Mouse (Mus musculus): Measurements from ENCODE around the gene Gfod1. TPM values are rescaled to one million over a fixed set of nuclear protein-coding genes. Genes with fewer than 3 reads are reported as not detected.

Gfod1 gene
- polyA plus RNA-seq, 1 experiment from 2014 or later: 2.3 TPM

- H3K4me1 ChIP-seq: no peaks in the 10 kb centered on the region
- no peaks in the 10 kb centered on the region for H3K27me3 ChIP-seq
- no peaks in the 10 kb centered on the region for H3K9me3 ChIP-seq
- no peak overlapping the region for H3K9ac ChIP-seq (replicated peaks)
- ATAC-seq (replicated peaks): no peak
- no peak overlapping the region for H3K27ac ChIP-seq (replicated peaks)
- no peak overlapping the region for H3K4me3 ChIP-seq
- WGBS: 79% methylated on average over 3 of the region's 3 CpGs
- no peak overlapping the region for H3K4me2 ChIP-seq (replicated peaks)
- H3K36me3 ChIP-seq: peaks cover 19% of the 10 kb centered on the region
Observed at GRCm38 (mm10) chr13:43159429-43159828, 144.5 kb downstream of the Gfod1 start.

- Histone ChIP-seq H3K27me3 (no peaks in the 10 kb centered on the region), H3K27ac (replicated peaks) (no peak overlapping the region), H3K9me3 (no peaks in the 10 kb centered on the region), H3K4me2 (replicated peaks) (no peak overlapping the region), H3K4me3 (no peak overlapping the region), H3K9ac (replicated peaks) (no peak overlapping the region), H3K4me1 (no peaks in the 10 kb centered on the region), H3K36me3 (peaks cover 19% of the 10 kb centered on the region)
- 47% methylated on average over 5 of the region's 5 CpGs for WGBS
- no peak for ATAC-seq (replicated peaks)
Observed at GRCm38 (mm10) chr13:43158281-43158680, 145.7 kb downstream of the Gfod1 start.

- peaks cover 20% of the 10 kb centered on the region for H3K36me3 ChIP-seq
- ATAC-seq (replicated peaks): no peak
- 36% methylated on average over 5 of the region's 5 CpGs for WGBS
Observed at GRCm38 (mm10) chr13:43157370-43157769, 146.6 kb downstream of the Gfod1 start.

GRCm38 (mm10) chr13:43152005-43152520 lies 151.9 kb downstream of the Gfod1 start:
- Histone ChIP-seq H3K27ac (replicated peaks) (no peak overlapping the region), H3K4me1 (no peaks in the 10 kb centered on the region), H3K4me3 (no peak overlapping the region), H3K27me3 (no peaks in the 10 kb centered on the region), H3K9ac (replicated peaks) (no peak overlapping the region), H3K9me3 (no peaks in the 10 kb centered on the region), H3K36me3 (peaks cover 27% of the 10 kb centered on the region), H3K4me2 (replicated peaks) (no peak overlapping the region)
- WGBS: 85% methylated on average over 14 of the region's 14 CpGs
- no peak for ATAC-seq (replicated peaks)

More at GRCm38 (mm10) chr13:43157370-43157769, 146.6 kb downstream of the Gfod1 start:
- no peak overlapping the region for H3K27ac ChIP-seq (replicated peaks)
- H3K4me2 ChIP-seq (replicated peaks): no peak overlapping the region
- H3K9me3 ChIP-seq: no peaks in the 10 kb centered on the region
- no peak overlapping the region for H3K9ac ChIP-seq (replicated peaks)
- no peaks in the 10 kb centered on the region for H3K4me1 ChIP-seq
- H3K4me3 ChIP-seq: no peak overlapping the region
- H3K27me3 ChIP-seq: no peaks in the 10 kb centered on the region

GRCm38 (mm10) chr13:43149661-43150060 lies 154.3 kb downstream of the Gfod1 start:
- no peak for ATAC-seq (replicated peaks)

GRCm38 (mm10) chr13:43148692-43149091 lies 155.3 kb downstream of the Gfod1 start:
- Histone ChIP-seq H3K9ac (replicated peaks) (no peak overlapping the region), H3K4me1 (no peaks in the 10 kb centered on the region), H3K4me2 (replicated peaks) (no peak overlapping the region), H3K27ac (replicated peaks) (no peak overlapping the region), H3K4me3 (no peak overlapping the region), H3K27me3 (no peaks in the 10 kb centered on the region), H3K9me3 (no peaks in the 10 kb centered on the region), H3K36me3 (peaks cover 12% of the 10 kb centered on the region)
- 0 out of 2 replicates have a peak, but pooled peaks have one; percentile 13 for ATAC-seq (replicated peaks)
- WGBS: 87% methylated on average over 4 of the region's 4 CpGs

More at GRCm38 (mm10) chr13:43149661-43150060, 154.3 kb downstream of the Gfod1 start:
- Histone ChIP-seq H3K4me1 (no peaks in the 10 kb centered on the region), H3K27ac (replicated peaks) (no peak overlapping the region), H3K36me3 (peaks cover 21% of the 10 kb centered on the region), H3K4me2 (replicated peaks) (no peak overlapping the region), H3K9me3 (no peaks in the 10 kb centered on the region), H3K4me3 (no peak overlapping the region), H3K9ac (replicated peaks) (no peak overlapping the region), H3K27me3 (no peaks in the 10 kb centered on the region)
- 84% methylated on average over 3 of the region's 3 CpGs for WGBS

GRCm38 (mm10) chr13:43146515-43147258 lies 157.3 kb downstream of the Gfod1 start:
- no peak for ATAC-seq (replicated peaks)
- Histone ChIP-seq H3K9ac (replicated peaks) (no peak overlapping the region), H3K27ac (replicated peaks) (no peak overlapping the region), H3K27me3 (no peaks in the 10 kb centered on the region), H3K4me1 (no peaks in the 10 kb centered on the region), H3K36me3 (0 out of 2 replicates have a peak, but pooled peaks cover 3% of the 10 kb centered on the region), H3K4me2 (replicated peaks) (no peak overlapping the region), H3K4me3 (no peak overlapping the region), H3K9me3 (no peaks in the 10 kb centered on the region)
- WGBS: 82% methylated on average over 8 of the region's 8 CpGs

Other genes starting within 250 kb of the Gfod1 start
- 79.1 and 79.9 TPM in 2 replicates for gene Tbc1d7, start 132.7 kb downstream of the Gfod1 start, polyA plus RNA-seq (2015; fragmentation: Nextera tagmentation; extraction: Ambion mirVana)
- 42.8 and 44.4 TPM in 2 replicates for gene Sirt5, start 61.3 kb upstream of the Gfod1 start, polyA plus RNA-seq (2015; fragmentation: Nextera tagmentation; extraction: Ambion mirVana)
- gene Nol7, start 94.2 kb upstream of the Gfod1 start, polyA plus RNA-seq (2015; fragmentation: Nextera tagmentation; extraction: Ambion mirVana): 177 and 189 TPM in 2 replicates
- 13.1 and 13.2 TPM in 2 replicates for gene Ranbp9, start 177.1 kb upstream of the Gfod1 start, polyA plus RNA-seq (2015; fragmentation: Nextera tagmentation; extraction: Ambion mirVana)

All from forebrain, embryonic 15.5 days (tissue).